Mouse (Mus musculus) retina, adult 2 months (tissue): ENCODE data around the gene Gm21936.
"Not testable (repeated sequence)": the region's sequence is repeated elsewhere in the genome, so short reads cannot be mapped to it uniquely, and the experiment has no call there.

Experiments used
- DNase-seq: peaks from one replicate; pipeline ENCODE4 v3.0.0-alpha.2; 2012; ENCODE audit warnings: low read depth, low spot score

The Gm21936 gene

GRCm38 (mm10) chr12:87795212-87795611 is at the start of gene Gm21936:
Gene Gm21936, plus strand, starts transcription at chr12:87795512.
- not testable (repeated sequence) for DNase-seq

DNA sequence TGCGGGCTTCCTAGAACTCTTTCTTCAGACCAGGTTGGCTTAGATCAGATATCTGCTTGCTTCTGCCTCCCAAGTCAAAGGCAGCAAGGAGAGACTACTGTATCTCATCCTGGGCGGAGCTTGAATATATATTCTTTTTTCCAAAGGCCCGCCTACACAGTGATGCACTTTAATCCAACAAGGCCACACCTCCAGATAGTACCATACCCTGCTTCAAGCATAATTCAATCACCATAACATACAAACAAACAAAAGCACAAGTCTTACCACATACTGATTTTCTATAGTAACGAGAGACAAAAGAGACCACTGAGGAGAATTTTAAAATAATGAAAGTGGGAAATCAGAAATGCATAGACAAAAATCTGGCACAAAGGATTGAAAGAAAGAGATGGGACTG is 19.7 kb upstream of the Gm21936 start, which contains the start of gene Gm21319:
Gene Gm21319 (minus strand): TSS at position 101 of the 400 bp plus-strand sequence.
- not testable (repeated sequence) for DNase-seq

DNA sequence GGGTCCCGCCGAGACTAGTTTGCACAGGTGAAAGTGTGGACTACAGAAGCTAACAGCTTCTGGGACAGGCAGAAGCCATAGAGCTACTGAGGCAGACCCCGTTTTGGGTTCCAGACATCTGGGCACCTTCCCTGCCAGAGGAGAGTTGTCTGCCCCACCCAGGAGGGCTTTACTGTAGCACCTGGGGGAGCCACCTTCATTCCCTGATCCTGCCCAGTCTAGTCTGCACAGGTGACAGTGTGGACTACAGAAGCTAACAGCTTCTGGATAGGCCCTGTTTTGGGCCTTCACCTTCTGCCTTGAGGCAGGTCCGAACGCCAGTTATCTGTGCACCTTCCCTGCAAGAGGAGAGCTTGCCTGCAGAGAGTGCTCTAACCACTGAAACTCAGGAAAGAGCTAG is 2.7 kb downstream of the Gm21936 start:
- DNase-seq, result not testable (repeated sequence)

- DNase-seq, result not testable (repeated sequence)
Measured at GRCm38 (mm10) chr12:87816277-87816676, 21.0 kb downstream of the Gm21936 start, which contains the start of gene BB287469. Gene BB287469, plus strand, starts transcription at chr12:87816577.

- DNase-seq, result not testable (repeated sequence)
Measured at GRCm38 (mm10) chr12:87842239-87842638, 46.9 kb downstream of the Gm21936 start, which contains the start of gene Gm2001. Gene Gm2001, minus strand, starts transcription at chr12:87842339.
